Comparison of ENCODE assay signal across 19 mouse cellular contexts in genomic region chr11:109106181-109106580, GRCm38 (mm10). TPM values are rescaled to one million over a fixed set of nuclear protein-coding genes. Genes with fewer than 3 reads are reported as not detected.
A peak's percentile ranks its signal among the peaks of the same experiment; 100 is the strongest.
DNase-seq lines count a peak whose midpoint lies in the region; ATAC-seq and TF ChIP-seq lines count a peak whose summit lies in the region.
"Had no signal": no experiment of that assay in that cellular context is flagged by ENCODE, and none has a peak within 500 bp of the region (broad histone marks: within the 10 kb centered on the region; RNA-seq: fewer than 3 reads in every experiment).

No protein-coding gene starts in this region.

- no peaks in the 10 kb centered on the region for H3K9me3 ChIP-seq in intestine, embryonic 15.5 days
- no peaks in the 10 kb centered on the region for H3K9me3 ChIP-seq in neural tube, embryonic 12.5 days
- no peaks in the 10 kb centered on the region for H3K9me3 ChIP-seq in liver, postnatal 0 days (ENCODE audit: low read length)
- H3K9me3 ChIP-seq: limb, embryonic 15.5 days; lung, embryonic 15.5 days had no signal

- no peaks in the 10 kb centered on the region for H3K27me3 ChIP-seq in intestine, embryonic 15.5 days (replicated peaks)
- H3K27me3 ChIP-seq in neural tube, embryonic 12.5 days (replicated peaks), result no peaks in the 10 kb centered on the region
- no peaks in the 10 kb centered on the region for H3K27me3 ChIP-seq in liver, postnatal 0 days (ENCODE audit: insufficient read depth, low read length)
- H3K27me3 ChIP-seq: limb, embryonic 15.5 days; lung, embryonic 15.5 days had no signal

- peaks cover 6% of the 10 kb centered on the region for H3K4me1 ChIP-seq in intestine, embryonic 15.5 days (replicated peaks)
- peaks cover 43% of the 10 kb centered on the region for H3K4me1 ChIP-seq in neural tube, embryonic 12.5 days
- H3K4me1 ChIP-seq in lung, adult 2 months (ENCODE audit: control insufficient read depth, insufficient read depth, low read length), result no peaks in the 10 kb centered on the region
- no peaks in the 10 kb centered on the region for H3K4me1 ChIP-seq in liver, postnatal 0 days (ENCODE audit: insufficient read depth)

- peak; percentile 46; the same call in 1 of the 2 replicates for ATAC-seq in intestine, embryonic 15.5 days
- ATAC-seq in neural tube, embryonic 12.5 days (ENCODE audit: low FRiP score, low read depth), result no peak
- ATAC-seq in liver, postnatal 0 days, result no peak

- no peak for TF ChIP-seq EP300 in liver, postnatal 0 days (IDR thresholded peaks at IDR 0.05; ENCODE audit: low read depth)

- intact Hi-C loops in heart, postnatal 25 days (cut with DNase I), result no loop called here

- DNase-seq in heart, adult 11 months, result peak; percentile 75
- no peak for DNase-seq in heart, postnatal 25 days (ENCODE audit: low spot score)
- DNase-seq in thymus, postnatal 4 days, result peak; percentile 59
- no peak for DNase-seq in adrenal gland, postnatal 36 days
- no peak for DNase-seq in lung, adult 2 months
- DNase-seq in liver, postnatal 0 days, result no peak
- DNase-seq: B cell, adult 2 months; cerebellum, adult 2 months; gastrocnemius, postnatal 14 days; kidney, adult 11 months; kidney, postnatal 36 days had no signal

- no peak for TF ChIP-seq POLR2A in lung, adult 2 months (IDR thresholded peaks at IDR 0.05; ENCODE audit: borderline replicate concordance, extremely low read depth, low read depth, low read length)

- 24% methylated on average over 5 of the region's 5 CpGs for WGBS in intestine, embryonic 15.5 days
- WGBS in neural tube, embryonic 12.5 days, result 20% methylated on average over 5 of the region's 5 CpGs
- WGBS in lung, adult 2 months, result 49% methylated on average over 5 of the region's 5 CpGs
- 26% methylated on average over 5 of the region's 5 CpGs for WGBS in liver, postnatal 0 days (ENCODE audit: insufficient replicate concordance)

- TF ChIP-seq CTCF in lung, adult 2 months (IDR thresholded peaks at IDR 0.05; ENCODE audit: insufficient read depth, low read length), result no peak
- TF ChIP-seq CTCF in liver, postnatal 0 days (IDR thresholded peaks at IDR 0.05; ENCODE audit: low read depth), result no peak

- H3K36me3 ChIP-seq in intestine, embryonic 15.5 days, result no peaks in the 10 kb centered on the region
- no peaks in the 10 kb centered on the region for H3K36me3 ChIP-seq in neural tube, embryonic 12.5 days
- H3K36me3 ChIP-seq in liver, postnatal 0 days (replicated peaks; ENCODE audit: insufficient read depth, low read length), result no peaks in the 10 kb centered on the region
- H3K36me3 ChIP-seq: G1E; limb, embryonic 15.5 days; lung, embryonic 15.5 days had no signal

- H3K9ac ChIP-seq in intestine, embryonic 15.5 days, result no peak overlapping the region
- no peak overlapping the region for H3K9ac ChIP-seq in neural tube, embryonic 12.5 days
- H3K9ac ChIP-seq in liver, postnatal 0 days (replicated peaks), result no peak overlapping the region
- H3K9ac ChIP-seq: limb, embryonic 15.5 days; lung, embryonic 15.5 days had no signal

- H3K4me3 ChIP-seq in intestine, embryonic 15.5 days (replicated peaks), result no peak overlapping the region
- no peak overlapping the region for H3K4me3 ChIP-seq in neural tube, embryonic 12.5 days
- no peak overlapping the region for H3K4me3 ChIP-seq in lung, adult 2 months (replicated peaks; ENCODE audit: extremely low read depth, low read depth, low read length)
- H3K4me3 ChIP-seq in liver, postnatal 0 days (ENCODE audit: low read depth, low read length), result no peak overlapping the region
- H3K4me3 ChIP-seq: limb, embryonic 15.5 days; lung, embryonic 15.5 days had no signal

- H3K27ac ChIP-seq in intestine, embryonic 15.5 days, result no peak overlapping the region
- peak overlapping the region; percentile 72 for H3K27ac ChIP-seq in neural tube, embryonic 12.5 days
- no peak overlapping the region for H3K27ac ChIP-seq in liver, postnatal 0 days (ENCODE audit: low read depth)
- H3K27ac ChIP-seq: limb, embryonic 15.5 days; lung, embryonic 15.5 days had no signal

- no peak overlapping the region for H3K4me2 ChIP-seq in intestine, embryonic 15.5 days (replicated peaks)
- H3K4me2 ChIP-seq in neural tube, embryonic 12.5 days (replicated peaks), result 0 out of 2 replicates have a peak overlapping the region, but pooled peaks have one; percentile 3
- H3K4me2 ChIP-seq in liver, postnatal 0 days (ENCODE audit: low read depth, low read length), result no peak overlapping the region
- H3K4me2 ChIP-seq: limb, embryonic 15.5 days; lung, embryonic 15.5 days had no signal

RNA-seq across cellular contexts. Expression of gene E030025P04Rik, which starts 38.0 kb away (rescaled TPM):
- not detected for total RNA-seq in heart, postnatal 25 days (2021)
- polyA plus RNA-seq in intestine, embryonic 15.5 days (2015; fragmentation: Nextera tagmentation; extraction: Ambion mirVana), result not detected in 2 replicates
- not detected in 2 replicates for polyA plus RNA-seq in neural tube, embryonic 12.5 days (2016; fragmentation: Nextera tagmentation; extraction: Ambion mirVana)
- total RNA-seq in adrenal gland, postnatal 36 days (2021), result not detected
- 0.11 and 0.25 TPM in 2 replicates for polyA plus RNA-seq in lung, adult 2 months (2012; rRNA removed)
- polyA plus RNA-seq in liver, postnatal 0 days (2015; fragmentation: Nextera tagmentation; extraction: Ambion mirVana), result not detected in 2 replicates
- total RNA-seq: G1E; gastrocnemius, postnatal 14 days; megakaryocyte-erythroid progenitor cell, adult 5-6 weeks had no signal
- polyA plus RNA-seq: cerebellum, adult 2 months; G1E; heart, embryonic 14.5 days; limb, embryonic 15.5 days; stomach, embryonic 14.5 days had no signal

Comparison
In these comparisons a context has a peak if more than half of its experiments do, and no peak if none do; other contexts are left out.
1. DNase-seq: peak in heart, adult 11 months (single experiment) and thymus, postnatal 4 days (single experiment); none in heart, postnatal 25 days (single experiment), adrenal gland, postnatal 36 days (0 of 2), lung, adult 2 months (single experiment) and liver, postnatal 0 days (single experiment).